Mouse (Mus musculus): ENCODE results near the gene Nat8f5.

- TF ChIP-seq POLR2A (IDR thresholded peaks at IDR 0.05; ENCODE audit: borderline replicate concordance, extremely low read depth, low read depth, low read length) (no peak), CTCF (IDR thresholded peaks at IDR 0.05; ENCODE audit: insufficient read depth, low read length) (no peak)
Measured at GRCm38 (mm10) chr6:85849240-85849639, 28.5 kb upstream of the Nat8f5 start.
